Mouse (Mus musculus) inflammation-experienced regulatory T-cells (primary cell): Measurements from ENCODE around the gene Mrgprx2. TPM values are rescaled to one million over a fixed set of nuclear protein-coding genes. Genes with fewer than 3 reads are reported as not detected.

Experiments
- polyA plus RNA-seq, 2 experiments: library from polyadenylated mRNA; unstranded; fragments of 100-300 nt; shearing (Covaris generic); gene quantifications; one replicate each; pipeline ENCODE4 v1.2.1; 2017

The Mrgprx2 gene
- polyA plus RNA-seq: under 1 TPM; 0.17 to 0.29 TPM

GRCm38 (mm10) chr7:48499221-48499620, at the start of gene Mrgprx2:
Gene Mrgprx2 (minus strand): TSS chr7:48499321.

GRCm38 (mm10) chr7:48456242-48456641, 42.9 kb downstream of the Mrgprx2 start, which contains the start of gene Mrgprb1:
Gene Mrgprb1 (minus strand): TSS chr7:48456342.

Other genes starting within 250 kb of the Mrgprx2 start
- not detected for gene Mrgprb8, start 110.8 kb downstream of the Mrgprx2 start, polyA plus RNA-seq
- gene Mrgprb1, start 43.0 kb downstream of the Mrgprx2 start, polyA plus RNA-seq: under 1 TPM; 0.63 to 0.95 TPM
- not detected for gene Mrgprb2, start 58.8 kb upstream of the Mrgprx2 start, polyA plus RNA-seq
- gene Mrgprb3, start 144.5 kb upstream of the Mrgprx2 start, polyA plus RNA-seq: not detected